Mouse (Mus musculus) embryonic fibroblast, embryonic 13.5 days (primary cell): Measurements from ENCODE around the gene Olfr1510.

Experiments
- CTCF ChIP-seq: IDR thresholded peaks from 2 replicates; pipeline ENCODE4 v1.5.1; 2011; ENCODE audit warnings: mild to moderate bottlenecking, control low read depth, low read length, moderate library complexity, borderline replicate concordance; ENCODE audit not compliant: insufficient read depth
- POLR2A ChIP-seq: IDR thresholded peaks from 2 replicates; pipeline ENCODE4 v1.6.1; 2011; ENCODE audit warnings: low read depth, mild to moderate bottlenecking, control low read depth, low read length, moderate library complexity

GRCm38 (mm10) chr14:52427686-52428085 lies 13.5 kb upstream of the Olfr1510 start:
- TF ChIP-seq CTCF (no peak), POLR2A (no peak)
